In the genomic region with DNA sequence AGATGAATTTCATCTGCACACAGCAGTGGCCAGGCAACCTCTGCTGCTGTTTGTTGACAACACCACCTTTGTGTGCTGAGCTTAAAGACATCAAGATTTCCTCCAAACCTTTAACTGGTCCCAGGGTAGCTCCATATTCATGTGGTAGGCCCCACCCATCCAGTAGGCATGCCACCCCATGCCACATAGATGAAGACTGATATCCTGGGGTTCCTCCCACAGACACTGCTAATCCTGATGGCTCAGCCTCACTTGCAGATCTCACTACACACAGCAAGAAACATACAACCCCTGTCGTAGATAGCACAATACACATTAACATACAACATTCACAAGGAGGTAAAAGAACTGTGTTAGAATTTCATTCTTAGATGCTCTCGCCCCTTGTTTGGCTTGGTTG, we compare ENCODE assay signal across 19 mouse cellular contexts.
"Had no signal": no experiment of that assay in that cellular context is flagged by ENCODE, and none has a peak within 500 bp of the region (broad histone marks: within the 10 kb centered on the region; RNA-seq: fewer than 3 reads in every experiment).

No protein-coding gene starts in this region.

- H3K4me1 ChIP-seq: midbrain, embryonic 12.5 days; neural tube, embryonic 15.5 days; stomach, embryonic 15.5 days had no signal

- H3K9ac ChIP-seq: lung, embryonic 14.5 days; midbrain, embryonic 12.5 days; neural tube, embryonic 13.5 days; neural tube, embryonic 15.5 days; stomach, embryonic 15.5 days had no signal

- H3K4me3 ChIP-seq: midbrain, embryonic 10.5 days; midbrain, embryonic 12.5 days; myocyte; neural tube, embryonic 13.5 days; neural tube, embryonic 15.5 days; stomach, embryonic 15.5 days had no signal

- H3K4me2 ChIP-seq: lung, embryonic 14.5 days; midbrain, embryonic 12.5 days; neural tube, embryonic 13.5 days; neural tube, embryonic 15.5 days; stomach, embryonic 15.5 days had no signal

- ATAC-seq: midbrain, embryonic 16.5 days had no signal

- H3K9me3 ChIP-seq: midbrain, embryonic 12.5 days; neural tube, embryonic 13.5 days; neural tube, embryonic 15.5 days; stomach, embryonic 15.5 days had no signal

- DNase-seq: lung, adult 18-20 months; lung, embryonic 14.5 days; lung, postnatal 10 days; lung, postnatal 4 days; midbrain, embryonic 14.5 days; retina, postnatal 1 day; right cerebral cortex, adult 18-20 months; right cerebral cortex, postnatal 25 days; thymus, adult 2 months; thymus, postnatal 25 days; thymus, postnatal 4 days had no signal

- H3K27ac ChIP-seq: midbrain, embryonic 10.5 days; midbrain, embryonic 12.5 days; neural tube, embryonic 13.5 days; neural tube, embryonic 15.5 days; stomach, embryonic 15.5 days; stomach, postnatal 0 days had no signal

- H3K27me3 ChIP-seq: midbrain, embryonic 12.5 days; neural tube, embryonic 13.5 days; neural tube, embryonic 15.5 days; stomach, embryonic 15.5 days had no signal
